Mouse (Mus musculus) lung, adult 18-20 months (tissue): Measurements from ENCODE around the gene Fut1.

Source experiments
- DNase-seq, 2 experiments: peaks; one replicate each; pipeline ENCODE4 v3.0.0; 2022; ENCODE audit warnings: mixed read lengths in 2 of 2

Gene Fut1

GRCm38 (mm10) chr7:45617042-45617695 is at the start of gene Fut1:
TSS of gene Fut1 (plus strand) at chr7:45617289.
- DNase-seq = peak in 1 of 2 experiments; percentile 25

GRCm38 (mm10) chr7:45567780-45568516 is 49.1 kb upstream of the Fut1 start:
- peak; percentile 97 to 98 for DNase-seq

- no peak for DNase-seq
These were observed 48.3 kb upstream of the Fut1 start for GRCm38 (mm10) chr7:45568601-45569473.

- DNase-seq = peak; percentile 85 to 91
These were observed 46.9 kb upstream of the Fut1 start, which contains the start of gene Bcat2 for GRCm38 (mm10) chr7:45570103-45570741. TSS of gene Bcat2 (plus strand) at chr7:45570153.

GRCm38 (mm10) chr7:45571966-45572365 is 45.1 kb upstream of the Fut1 start:
- DNase-seq = no peak

- no peak for DNase-seq
These were observed 43.1 kb upstream of the Fut1 start for GRCm38 (mm10) chr7:45573954-45574353.

- DNase-seq = no peak
These were observed 42.4 kb upstream of the Fut1 start for GRCm38 (mm10) chr7:45574472-45575379.

- DNase-seq = no peak
These were observed 31.2 kb upstream of the Fut1 start for GRCm38 (mm10) chr7:45585923-45586322.

GRCm38 (mm10) chr7:45587631-45588592 is 29.2 kb upstream of the Fut1 start:
- DNase-seq = no peak

- DNase-seq = peak; percentile 96
These were observed 27.9 kb upstream of the Fut1 start for GRCm38 (mm10) chr7:45589173-45589572.

- no peak for DNase-seq
These were observed 27.2 kb upstream of the Fut1 start for GRCm38 (mm10) chr7:45589898-45590297.

GRCm38 (mm10) chr7:45590874-45591273 is 26.2 kb upstream of the Fut1 start:
- no peak for DNase-seq

- DNase-seq = no peak
These were observed 25.2 kb upstream of the Fut1 start for GRCm38 (mm10) chr7:45591880-45592279.

GRCm38 (mm10) chr7:45593118-45593815 is 23.8 kb upstream of the Fut1 start:
- peak; percentile 58 to 69 for DNase-seq

GRCm38 (mm10) chr7:45595176-45595575 is 21.9 kb upstream of the Fut1 start:
- DNase-seq = no peak

GRCm38 (mm10) chr7:45596107-45596506 is 21.0 kb upstream of the Fut1 start:
- DNase-seq = no peak

- no peak for DNase-seq
These were observed 20.1 kb upstream of the Fut1 start for GRCm38 (mm10) chr7:45597013-45597412.

GRCm38 (mm10) chr7:45597527-45597926 is 19.6 kb upstream of the Fut1 start:
- no peak for DNase-seq

- DNase-seq = no peak
These were observed 17.9 kb upstream of the Fut1 start for GRCm38 (mm10) chr7:45598960-45599879.
